Mouse (Mus musculus): ENCODE data around the gene Cd244a. TPM values are rescaled to one million over a fixed set of nuclear protein-coding genes. Genes with fewer than 3 reads are reported as not detected.

Gene Cd244a
- polyA plus RNA-seq, 1 experiment from 2014 or later, result 1.1 TPM

DNA sequence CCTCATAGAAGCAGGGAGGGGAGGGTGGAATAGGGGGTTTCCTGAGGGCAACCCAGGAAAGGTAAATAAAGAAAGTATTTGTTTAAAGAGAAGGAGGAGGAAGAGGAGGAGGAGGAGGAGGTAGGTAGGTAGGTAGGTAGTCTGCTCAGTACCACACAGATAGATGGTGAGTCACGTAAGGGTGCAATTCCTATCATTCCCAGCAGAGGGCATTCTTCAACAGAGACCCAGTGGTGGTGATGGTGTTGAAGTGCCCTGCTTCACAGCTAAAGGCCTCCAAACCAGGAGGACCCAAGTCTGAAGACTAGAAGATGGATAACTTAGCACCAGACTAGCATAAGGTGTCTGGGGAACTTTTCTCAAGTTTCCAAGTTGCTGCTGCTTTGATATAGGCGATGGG lies 51.0 kb downstream of the Cd244a start:
- ATAC-seq (replicated peaks; ENCODE audit: extremely low read depth, insufficient read depth, low FRiP score), result no peak
- H3K4me1 ChIP-seq (ENCODE audit: control insufficient read depth, insufficient read depth, low read length), result no peaks in the 10 kb centered on the region
- no peak overlapping the region for H3K27ac ChIP-seq (ENCODE audit: low read length)
- H3K27me3 ChIP-seq (ENCODE audit: control insufficient read depth, insufficient read depth, low read length), result no peaks in the 10 kb centered on the region
- H3K4me3 ChIP-seq (ENCODE audit: low read length), result no peak overlapping the region
- H3K36me3 ChIP-seq (ENCODE audit: control insufficient read depth, insufficient read depth), result no peaks in the 10 kb centered on the region
- H3K9me3 ChIP-seq (replicated peaks; ENCODE audit: control insufficient read depth, low read length), result no peaks in the 10 kb centered on the region
- no peak overlapping the region for H3K9ac ChIP-seq (ENCODE audit: low read length)
- WGBS, result 91% methylated on average over 2 of the region's 2 CpGs
- H3K4me2 ChIP-seq (ENCODE audit: low read depth, low read length), result no peak overlapping the region

DNA sequence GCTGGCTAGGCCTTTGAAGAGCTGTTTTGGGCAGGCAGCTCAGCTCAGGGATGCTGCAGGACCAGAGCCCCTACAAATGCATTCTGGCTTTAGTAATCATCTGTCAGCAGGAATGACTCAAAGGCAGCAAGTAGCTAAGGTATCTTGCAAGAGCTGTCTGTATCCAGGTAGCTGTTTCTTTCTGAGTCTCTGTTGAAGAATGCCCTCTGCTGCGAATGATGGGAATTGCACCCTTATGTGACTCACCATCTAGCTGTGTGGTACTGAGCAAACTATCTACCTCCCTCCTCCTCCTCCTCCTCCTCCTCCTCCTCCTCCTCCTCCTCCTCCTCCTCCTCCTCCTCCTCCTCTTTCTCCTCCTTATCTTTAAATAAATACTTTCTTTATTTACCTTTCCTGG lies 51.8 kb downstream of the Cd244a start:
- ATAC-seq (replicated peaks; ENCODE audit: extremely low read depth, insufficient read depth, low FRiP score), result no peak
- no peaks in the 10 kb centered on the region for H3K27me3 ChIP-seq (ENCODE audit: control insufficient read depth, insufficient read depth, low read length)
- H3K9ac ChIP-seq (ENCODE audit: low read length), result no peak overlapping the region
- 19% methylated on average over 1 of the region's 1 CpGs for WGBS
- H3K4me3 ChIP-seq (ENCODE audit: low read length), result no peak overlapping the region
- H3K36me3 ChIP-seq (ENCODE audit: control insufficient read depth, insufficient read depth), result no peaks in the 10 kb centered on the region
- H3K9me3 ChIP-seq (replicated peaks; ENCODE audit: control insufficient read depth, low read length), result no peaks in the 10 kb centered on the region
- H3K27ac ChIP-seq (ENCODE audit: low read length), result no peak overlapping the region
- no peaks in the 10 kb centered on the region for H3K4me1 ChIP-seq (ENCODE audit: control insufficient read depth, insufficient read depth, low read length)
- H3K4me2 ChIP-seq (ENCODE audit: low read depth, low read length), result no peak overlapping the region

DNA sequence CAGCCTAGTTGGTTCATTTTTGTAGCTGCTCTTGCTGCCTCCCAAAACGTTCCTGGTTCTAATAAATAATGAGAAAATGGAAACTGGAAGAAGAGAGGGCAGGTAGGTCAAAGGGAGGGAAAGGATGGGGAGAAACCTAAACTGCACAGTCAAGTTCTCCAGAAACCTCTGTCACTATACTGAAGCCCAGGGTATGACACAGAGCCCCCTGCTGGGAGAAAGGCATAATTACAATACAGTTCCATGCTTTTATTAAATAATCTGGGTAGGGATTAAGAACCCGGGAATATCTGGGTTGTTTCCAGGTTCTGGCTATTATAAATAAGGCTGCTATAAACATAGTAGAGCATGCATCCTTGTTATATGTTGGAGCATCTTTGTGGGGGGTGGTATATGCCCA lies 55.0 kb downstream of the Cd244a start:
- no peaks in the 10 kb centered on the region for H3K9me3 ChIP-seq (replicated peaks; ENCODE audit: control insufficient read depth, low read length)
- H3K4me3 ChIP-seq (ENCODE audit: low read length), result no peak overlapping the region
- H3K27me3 ChIP-seq (ENCODE audit: control insufficient read depth, insufficient read depth, low read length), result no peaks in the 10 kb centered on the region
- 31% methylated on average over 2 of the region's 2 CpGs for WGBS
- H3K4me2 ChIP-seq (ENCODE audit: low read depth, low read length), result no peak overlapping the region
- no peak overlapping the region for H3K9ac ChIP-seq (ENCODE audit: low read length)
- H3K27ac ChIP-seq (ENCODE audit: low read length), result no peak overlapping the region
- no peaks in the 10 kb centered on the region for H3K4me1 ChIP-seq (ENCODE audit: control insufficient read depth, insufficient read depth, low read length)
- no peaks in the 10 kb centered on the region for H3K36me3 ChIP-seq (ENCODE audit: control insufficient read depth, insufficient read depth)
- ATAC-seq (replicated peaks; ENCODE audit: extremely low read depth, insufficient read depth, low FRiP score), result no peak

DNA sequence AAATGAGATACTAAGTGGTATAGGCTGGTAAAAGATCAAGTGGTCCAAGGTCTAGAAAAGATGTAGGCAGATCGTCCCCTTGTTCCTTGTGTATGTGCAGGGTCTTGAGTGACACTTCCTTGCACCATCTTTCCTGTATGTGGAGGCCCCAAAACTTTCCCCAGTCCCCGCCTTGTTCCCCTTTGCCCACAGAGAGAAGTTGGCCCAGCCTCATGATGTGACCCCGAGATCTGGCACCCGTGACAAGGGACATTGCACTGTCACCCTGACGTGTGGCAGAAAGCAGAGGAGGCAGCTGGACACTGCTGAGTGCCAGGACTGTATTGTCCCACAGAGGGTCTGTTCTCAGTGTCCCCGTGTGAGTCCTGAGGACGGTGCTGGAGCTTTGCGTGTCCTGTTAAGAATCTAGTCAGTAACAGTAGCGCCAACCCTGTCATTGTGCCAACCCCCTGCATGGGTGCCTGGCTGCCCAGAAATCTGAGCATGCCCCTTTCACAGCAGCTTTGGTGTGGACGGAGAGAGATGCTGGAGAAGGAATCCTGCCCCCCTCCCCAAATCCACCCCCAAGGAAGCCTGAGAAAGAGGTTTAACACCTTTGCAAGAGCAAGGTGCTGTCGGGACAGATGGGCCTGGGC lies 58.0 kb downstream of the Cd244a start:
- no peak overlapping the region for H3K4me3 ChIP-seq (ENCODE audit: low read length)
- ATAC-seq (replicated peaks; ENCODE audit: extremely low read depth, insufficient read depth, low FRiP score), result no peak

DNA sequence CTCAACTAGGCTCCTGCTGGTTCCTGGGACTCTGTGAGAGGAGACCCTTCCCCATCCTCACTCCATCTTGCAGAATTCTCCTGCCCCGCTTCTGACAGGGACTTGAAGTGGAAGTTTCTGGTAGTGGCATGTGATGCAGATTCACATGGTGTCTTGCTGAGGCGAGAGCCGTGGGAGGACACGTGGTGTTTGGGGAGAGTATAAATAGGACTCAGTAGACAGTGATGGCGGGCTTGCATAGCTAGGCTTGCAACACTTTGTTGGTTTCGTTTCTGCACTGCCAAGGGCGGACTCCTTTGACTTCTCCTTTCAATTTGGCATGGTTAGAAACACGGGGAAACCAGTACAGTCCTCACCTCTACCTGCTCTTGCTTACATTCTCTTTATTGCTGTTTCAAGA lies 60.0 kb downstream of the Cd244a start:
- Histone ChIP-seq H3K4me1 (ENCODE audit: control insufficient read depth, insufficient read depth, low read length) (no peaks in the 10 kb centered on the region), H3K27ac (ENCODE audit: low read length) (no peak overlapping the region), H3K9me3 (replicated peaks; ENCODE audit: control insufficient read depth, low read length) (no peaks in the 10 kb centered on the region), H3K4me2 (ENCODE audit: low read depth, low read length) (no peak overlapping the region), H3K36me3 (ENCODE audit: control insufficient read depth, insufficient read depth) (no peaks in the 10 kb centered on the region), H3K4me3 (ENCODE audit: low read length) (no peak overlapping the region), H3K9ac (ENCODE audit: low read length) (no peak overlapping the region), H3K27me3 (ENCODE audit: control insufficient read depth, insufficient read depth, low read length) (no peaks in the 10 kb centered on the region)
- no peak for ATAC-seq (replicated peaks; ENCODE audit: extremely low read depth, insufficient read depth, low FRiP score)
- 71% methylated on average over 8 of the region's 8 CpGs for WGBS

More for the DNA sequence above, 58.0 kb downstream of the Cd244a start:
- Histone ChIP-seq H3K27ac (ENCODE audit: low read length) (no peak overlapping the region), H3K27me3 (ENCODE audit: control insufficient read depth, insufficient read depth, low read length) (no peaks in the 10 kb centered on the region), H3K9me3 (replicated peaks; ENCODE audit: control insufficient read depth, low read length) (no peaks in the 10 kb centered on the region), H3K36me3 (ENCODE audit: control insufficient read depth, insufficient read depth) (no peaks in the 10 kb centered on the region), H3K9ac (ENCODE audit: low read length) (no peak overlapping the region), H3K4me1 (ENCODE audit: control insufficient read depth, insufficient read depth, low read length) (no peaks in the 10 kb centered on the region), H3K4me2 (ENCODE audit: low read depth, low read length) (no peak overlapping the region)
- WGBS, result 69% methylated on average over 11 of the region's 11 CpGs

DNA sequence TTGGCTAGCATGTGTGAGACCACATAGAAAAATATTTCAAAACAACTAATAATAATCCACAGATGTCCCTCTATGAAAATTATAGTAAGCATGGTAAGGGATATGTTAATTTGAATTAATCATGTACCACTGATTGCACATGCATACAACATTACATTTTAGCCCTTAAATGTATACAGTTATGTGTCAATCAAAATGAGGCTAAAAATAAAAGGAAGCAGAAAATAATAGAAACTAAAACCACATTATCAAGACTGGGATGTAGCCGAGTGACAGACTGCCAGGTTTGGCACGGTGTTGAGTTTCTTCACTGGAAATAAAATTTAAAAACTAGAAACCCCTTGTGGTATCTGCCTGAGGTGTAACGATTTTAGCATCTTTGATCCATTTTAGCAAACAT lies 60.7 kb downstream of the Cd244a start:
- Histone ChIP-seq H3K4me2 (ENCODE audit: low read depth, low read length) (no peak overlapping the region), H3K27ac (ENCODE audit: low read length) (no peak overlapping the region), H3K36me3 (ENCODE audit: control insufficient read depth, insufficient read depth) (no peaks in the 10 kb centered on the region), H3K9ac (ENCODE audit: low read length) (no peak overlapping the region), H3K27me3 (ENCODE audit: control insufficient read depth, insufficient read depth, low read length) (no peaks in the 10 kb centered on the region), H3K4me1 (ENCODE audit: control insufficient read depth, insufficient read depth, low read length) (no peaks in the 10 kb centered on the region), H3K4me3 (ENCODE audit: low read length) (no peak overlapping the region), H3K9me3 (replicated peaks; ENCODE audit: control insufficient read depth, low read length) (no peaks in the 10 kb centered on the region)
- whole genome bisulfite sequencing, result 71% methylated on average over 3 of the region's 3 CpGs
- no peak for ATAC-seq (replicated peaks; ENCODE audit: extremely low read depth, insufficient read depth, low FRiP score)

DNA sequence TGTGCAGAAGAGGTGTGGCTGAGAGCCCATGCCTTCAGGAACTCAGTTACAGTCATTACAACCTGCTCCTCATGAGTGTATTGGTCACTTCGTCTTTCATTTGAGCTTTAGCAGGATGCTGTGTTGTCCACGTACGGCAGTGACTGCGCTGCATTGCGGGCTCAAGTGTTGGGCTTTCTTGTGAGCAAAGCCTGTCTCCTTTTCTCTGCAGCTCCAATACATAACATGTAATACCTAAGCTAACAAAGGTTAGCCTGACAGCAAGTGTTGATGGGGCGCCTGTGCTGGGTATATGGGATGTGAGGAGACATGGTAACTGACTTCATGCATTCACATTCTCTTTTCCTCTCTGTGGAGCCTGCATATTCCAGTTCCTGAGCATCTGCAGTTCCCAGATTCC lies 61.1 kb downstream of the Cd244a start:
- Histone ChIP-seq H3K27ac (ENCODE audit: low read length) (no peak overlapping the region), H3K27me3 (ENCODE audit: control insufficient read depth, insufficient read depth, low read length) (no peaks in the 10 kb centered on the region), H3K36me3 (ENCODE audit: control insufficient read depth, insufficient read depth) (no peaks in the 10 kb centered on the region), H3K4me3 (ENCODE audit: low read length) (no peak overlapping the region), H3K9ac (ENCODE audit: low read length) (no peak overlapping the region), H3K4me1 (ENCODE audit: control insufficient read depth, insufficient read depth, low read length) (no peaks in the 10 kb centered on the region), H3K4me2 (ENCODE audit: low read depth, low read length) (no peak overlapping the region), H3K9me3 (replicated peaks; ENCODE audit: control insufficient read depth, low read length) (no peaks in the 10 kb centered on the region)
- WGBS, result 85% methylated on average over 6 of the region's 6 CpGs
- no peak for ATAC-seq (replicated peaks; ENCODE audit: extremely low read depth, insufficient read depth, low FRiP score)

DNA sequence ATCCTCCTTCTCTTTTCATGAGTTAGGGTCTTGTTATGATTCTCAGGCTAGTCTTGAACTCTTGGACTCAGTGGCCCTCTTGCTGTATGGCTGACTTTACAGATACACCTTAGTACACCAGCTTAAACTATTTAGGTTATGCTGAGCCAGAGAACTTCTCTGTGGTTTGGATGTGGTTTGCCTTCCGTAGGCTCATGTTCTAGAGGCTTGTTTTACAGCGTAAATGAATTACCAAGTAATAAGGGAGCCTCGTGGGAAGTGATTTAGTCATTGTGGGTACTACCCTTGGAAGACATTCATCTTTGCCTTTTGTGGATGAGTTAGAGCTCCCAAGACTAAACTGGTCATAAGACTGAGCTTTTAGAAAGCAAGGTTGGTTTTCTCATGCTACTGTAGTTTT lies 68.8 kb downstream of the Cd244a start:
- no peak overlapping the region for H3K4me3 ChIP-seq (ENCODE audit: low read length)
- H3K27me3 ChIP-seq (ENCODE audit: control insufficient read depth, insufficient read depth, low read length), result no peaks in the 10 kb centered on the region

DNA sequence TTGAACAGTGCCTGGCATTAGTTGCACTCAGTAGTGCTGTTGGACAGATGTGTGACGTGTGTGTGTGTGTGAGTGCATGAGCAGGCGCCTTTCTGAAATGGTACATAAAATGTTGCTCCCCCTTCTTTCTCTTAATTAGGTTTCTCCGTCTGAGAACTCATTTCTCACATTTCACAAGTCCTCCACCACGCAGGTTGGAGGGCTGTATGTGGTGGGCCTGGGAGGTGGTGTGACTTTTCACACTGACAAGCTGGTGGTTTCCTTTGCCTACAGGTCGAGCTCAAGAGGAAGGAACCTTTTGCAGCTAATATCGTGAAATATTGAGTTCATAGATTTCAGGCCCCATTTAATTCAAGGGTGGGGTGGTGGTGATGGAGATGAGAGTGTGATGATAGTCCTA lies 70.2 kb downstream of the Cd244a start:
- Histone ChIP-seq H3K27ac (ENCODE audit: low read length) (no peak overlapping the region), H3K36me3 (ENCODE audit: control insufficient read depth, insufficient read depth) (no peaks in the 10 kb centered on the region), H3K27me3 (ENCODE audit: control insufficient read depth, insufficient read depth, low read length) (no peaks in the 10 kb centered on the region), H3K4me2 (ENCODE audit: low read depth, low read length) (no peak overlapping the region), H3K9ac (ENCODE audit: low read length) (no peak overlapping the region), H3K4me1 (ENCODE audit: control insufficient read depth, insufficient read depth, low read length) (peaks cover 9% of the 10 kb centered on the region), H3K4me3 (ENCODE audit: low read length) (no peak overlapping the region), H3K9me3 (replicated peaks; ENCODE audit: control insufficient read depth, low read length) (no peaks in the 10 kb centered on the region)
- ATAC-seq (replicated peaks; ENCODE audit: extremely low read depth, insufficient read depth, low FRiP score), result no peak
- 66% methylated on average over 6 of the region's 6 CpGs for WGBS

More for the DNA sequence above, 68.8 kb downstream of the Cd244a start:
- H3K36me3 ChIP-seq (ENCODE audit: control insufficient read depth, insufficient read depth), result no peaks in the 10 kb centered on the region
- no peaks in the 10 kb centered on the region for H3K9me3 ChIP-seq (replicated peaks; ENCODE audit: control insufficient read depth, low read length)
- H3K9ac ChIP-seq (ENCODE audit: low read length), result no peak overlapping the region
- H3K4me1 ChIP-seq (ENCODE audit: control insufficient read depth, insufficient read depth, low read length), result peaks cover 9% of the 10 kb centered on the region
- WGBS, result 78% methylated on average over 3 of the region's 3 CpGs
- no peak for ATAC-seq (replicated peaks; ENCODE audit: extremely low read depth, insufficient read depth, low FRiP score)
- H3K4me2 ChIP-seq (ENCODE audit: low read depth, low read length), result no peak overlapping the region
- H3K27ac ChIP-seq (ENCODE audit: low read length), result no peak overlapping the region
